Mouse (Mus musculus) limb, embryonic 14.5 days (tissue): Measurements from ENCODE around the gene Slc15a3. TPM values are rescaled to one million over a fixed set of nuclear protein-coding genes. Genes with fewer than 3 reads are reported as not detected.

Experiments used
- ATAC-seq: fragments of 200-750 bp; cut with Nextera tagmentation; 2 replicates; pipeline ENCODE4 v1.8.0; 2017; ENCODE audit warnings: low read depth, moderate number of reproducible peaks, moderate TSS enrichment; ENCODE audit not compliant: low FRiP score
- DNase-seq: peaks from one replicate; pipeline ENCODE4 v3.0.0-alpha.2; 2015; ENCODE audit warnings: low spot score
- H3K27ac ChIP-seq: fragments of 300-500 bp; sonication (generic); replicated peaks from 2 replicates; pipeline ENCODE4 v1.5.1; 2014; ENCODE audit warnings: low read depth, mild to moderate bottlenecking, low read length, moderate library complexity, mixed read lengths
- H3K27me3 ChIP-seq: fragments of 300-500 bp; sonication (generic); 2 replicates; pipeline ENCODE4 v1.6.1; 2014; ENCODE audit warnings: low read length, mixed read lengths; ENCODE audit not compliant: control insufficient read depth, insufficient read depth
- H3K36me3 ChIP-seq: fragments of 300-500 bp; sonication (generic); 2 replicates; pipeline ENCODE4 v1.6.1; 2014; ENCODE audit warnings: mild to moderate bottlenecking, low read length, moderate library complexity, mixed read lengths; ENCODE audit not compliant: control insufficient read depth, insufficient read depth
- H3K4me1 ChIP-seq: fragments of 300-500 bp; sonication (generic); 2 replicates; pipeline ENCODE4 v1.6.1; 2014; ENCODE audit warnings: antibody characterized with exemption, low read length, mixed read lengths; ENCODE audit not compliant: control insufficient read depth, insufficient read depth
- H3K4me2 ChIP-seq: fragments of 300-500 bp; sonication (generic); replicated peaks from 2 replicates; pipeline ENCODE4 v1.6.1; 2014; ENCODE audit warnings: low read depth, mild to moderate bottlenecking, low read length, moderate library complexity; ENCODE audit not compliant: severe bottlenecking
- H3K4me3 ChIP-seq: fragments of 300-500 bp; sonication (generic); replicated peaks from 2 replicates; pipeline ENCODE4 v1.5.1; 2014; ENCODE audit warnings: low read length
- H3K9ac ChIP-seq: fragments of 300-500 bp; sonication (generic); 2 replicates; pipeline ENCODE4 v1.6.1; 2014; ENCODE audit warnings: mild to moderate bottlenecking, low read depth, low read length, moderate library complexity; ENCODE audit not compliant: severe bottlenecking
- H3K9me3 ChIP-seq: fragments of 300-500 bp; sonication (generic); 2 replicates; pipeline ENCODE4 v1.6.1; 2016; ENCODE audit warnings: low read length; ENCODE audit not compliant: control insufficient read depth
- POLR2A ChIP-seq: fragments of 200-500 bp; IDR thresholded peaks from 2 replicates; pipeline ENCODE4 v1.8.0; 2012; ENCODE audit warnings: inconsistent platforms, mild to moderate bottlenecking, moderate library complexity, borderline replicate concordance; ENCODE audit not compliant: insufficient read depth, insufficient read length; ENCODE audit errors: extremely low read depth
- WGBS: fragments of 180-500 bp; shearing (Covaris S2); extraction: QIAGEN DNeasy Blood & Tissue Kit; methylation state at CpG from one replicate; pipeline ENCODE4 v1.1.7; 2014; 5-methylcytosine and 5-hydroxymethylcytosine counted together
- polyA plus RNA-seq, 2 experiments: library from polyadenylated mRNA; depleted of rRNA in 1 of 2; stranded (reverse) in 1 of 2; unstranded in 1 of 2; fragments of >200 nt; fragmentation: Nextera tagmentation in 1 of 2; extraction: Ambion mirVana in 1 of 2; gene quantifications; 2 replicates each; pipeline versions ENCODE4 v1.2.1 to v1.2.3; 2012 to 2014

The Slc15a3 gene
- polyA plus RNA-seq, 2 experiments: 1.7 to 2.1 TPM

DNA sequence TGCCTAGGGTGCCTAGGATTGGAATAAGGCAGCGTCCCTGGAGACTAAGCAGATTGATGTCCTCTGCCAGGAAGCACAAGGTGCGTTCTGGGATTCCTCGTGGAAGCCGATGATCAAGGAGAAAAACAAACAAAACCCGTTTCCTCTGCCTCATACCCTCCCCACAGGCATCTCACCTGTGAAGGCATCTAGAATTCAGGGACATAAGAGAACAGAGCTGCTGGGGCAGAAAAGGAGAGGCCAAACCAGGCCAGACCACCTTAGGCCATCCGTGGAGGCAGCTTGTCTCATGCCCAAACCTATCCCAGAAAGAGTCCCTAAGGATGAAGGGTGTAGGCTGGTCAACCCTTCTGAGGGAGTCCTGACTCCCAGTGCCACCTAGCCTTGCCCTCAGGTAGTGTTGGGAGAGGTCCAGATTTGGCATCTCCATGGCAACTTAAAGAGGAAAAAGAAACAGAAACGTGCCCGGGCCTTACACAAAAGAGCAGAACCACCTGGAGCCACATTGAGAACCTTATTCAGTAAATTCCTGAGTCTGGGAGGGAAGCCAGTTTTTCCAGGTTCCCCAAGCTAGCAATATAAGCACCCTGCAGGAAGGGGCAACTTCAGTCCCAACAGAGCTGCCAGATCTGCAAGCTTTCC, 30.5 kb downstream of the Slc15a3 start, which contains the start of gene Tmem132a:
Tmem132a (minus strand) TSS at position 55 of the 642 bp plus-strand sequence.
- Histone ChIP-seq H3K27me3 (no peaks in the 10 kb centered on the region), H3K36me3 (peaks cover 55% of the 10 kb centered on the region), H3K27ac (peak within 1 kb of the TSS; percentile 85), H3K4me2 (peak within 1 kb of the TSS; percentile 84), H3K9ac (peak within 1 kb of the TSS; percentile 94), H3K9me3 (no peaks in the 10 kb centered on the region), H3K4me1 (peaks cover 24% of the 10 kb centered on the region), H3K4me3 (peak within 1 kb of the TSS; percentile 89)
- 4% methylated on average over 8 of the region's 8 CpGs for WGBS
- TF ChIP-seq POLR2A: no peak
- DNase-seq (peak; percentile 70), ATAC-seq (peak; percentile 40)

- Histone ChIP-seq H3K4me1 (peaks cover 24% of the 10 kb centered on the region), H3K27me3 (no peaks in the 10 kb centered on the region), H3K27ac (peak overlapping the region; percentile 85), H3K9me3 (no peaks in the 10 kb centered on the region), H3K36me3 (peaks cover 48% of the 10 kb centered on the region), H3K4me3 (no peak overlapping the region), H3K4me2 (no peak overlapping the region), H3K9ac (no peak overlapping the region)
- no peak for TF ChIP-seq POLR2A
- ATAC-seq (no peak), DNase-seq (no peak)
- WGBS: 91% methylated on average over 3 of the region's 3 CpGs
Observed at GRCm38 (mm10) chr19:10870676-10871075, 31.1 kb downstream of the Slc15a3 start.

DNA sequence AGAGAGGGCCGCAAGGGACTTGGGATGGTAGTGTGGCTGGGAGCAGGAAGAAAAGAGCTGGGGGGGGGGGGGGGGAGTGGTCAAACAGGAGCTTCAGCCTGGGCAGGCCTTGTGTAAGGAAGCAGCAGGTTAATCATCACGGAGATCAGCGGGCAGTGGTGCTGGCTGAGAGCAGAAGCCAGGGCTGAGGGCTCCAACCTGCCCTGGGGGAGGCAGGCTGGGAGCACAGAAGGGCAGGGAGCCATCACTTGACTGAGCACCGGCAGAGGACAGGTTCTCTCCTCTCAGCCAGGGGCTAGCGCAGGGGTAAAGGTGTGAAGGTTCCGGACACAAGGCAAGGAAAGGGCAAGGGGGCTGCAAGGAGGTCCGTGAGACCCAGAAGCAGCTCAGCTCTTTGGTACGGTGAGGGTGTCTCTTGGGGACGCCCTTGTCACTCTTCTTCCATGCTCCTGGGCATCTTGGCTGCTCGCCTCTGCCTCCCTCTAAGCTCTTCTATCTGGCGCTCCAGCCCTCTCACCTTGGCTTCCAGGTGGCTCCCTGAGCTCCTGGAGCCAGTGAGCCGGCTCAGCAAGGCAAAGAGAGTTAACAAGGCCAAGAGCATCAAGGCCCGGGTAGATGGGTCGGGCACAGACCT, 31.9 kb downstream of the Slc15a3 start:
- Histone ChIP-seq H3K36me3 (peaks cover 42% of the 10 kb centered on the region), H3K9me3 (no peaks in the 10 kb centered on the region), H3K9ac (no peak overlapping the region), H3K4me3 (no peak overlapping the region), H3K27me3 (no peaks in the 10 kb centered on the region), H3K4me2 (no peak overlapping the region), H3K4me1 (peaks cover 24% of the 10 kb centered on the region), H3K27ac (no peak overlapping the region)
- WGBS: 82% methylated on average over 14 of the region's 14 CpGs
- no peak for ATAC-seq
- TF ChIP-seq POLR2A: no peak
- DNase-seq: no peak

- no peak for DNase-seq
Observed at GRCm38 (mm10) chr19:10878201-10878837, 38.8 kb downstream of the Slc15a3 start.

More at GRCm38 (mm10) chr19:10878201-10878837, 38.8 kb downstream of the Slc15a3 start:
- peaks cover 15% of the 10 kb centered on the region for H3K36me3 ChIP-seq
- no peak overlapping the region for H3K4me2 ChIP-seq
- no peak for ATAC-seq
- peaks cover 13% of the 10 kb centered on the region for H3K4me1 ChIP-seq
- no peak overlapping the region for H3K27ac ChIP-seq
- WGBS: 88% methylated on average over 7 of the region's 7 CpGs
- TF ChIP-seq POLR2A: no peak
- H3K27me3 ChIP-seq: no peaks in the 10 kb centered on the region
- H3K4me3 ChIP-seq: no peak overlapping the region
- H3K9ac ChIP-seq: no peak overlapping the region
- no peaks in the 10 kb centered on the region for H3K9me3 ChIP-seq
